ENCODE assay signal across 19 mouse cellular contexts in genomic region chr5:17938170-17938939, GRCm38 (mm10). TPM values are rescaled to one million over a fixed set of nuclear protein-coding genes. Genes with fewer than 3 reads are reported as not detected.
DNase-seq lines count a peak whose midpoint lies in the region; ATAC-seq and TF ChIP-seq lines count a peak whose summit lies in the region.
"Had no signal": no experiment of that assay in that cellular context is flagged by ENCODE, and none has a peak within 500 bp of the region (broad histone marks: within the 10 kb centered on the region; RNA-seq: fewer than 3 reads in every experiment).

No protein-coding gene starts in this region.

- no peak for ATAC-seq in lung, embryonic 16.5 days (ENCODE audit: low read depth)
- ATAC-seq in liver, embryonic 11.5 days (replicated peaks; ENCODE audit: low FRiP score), result 0 out of 2 replicates have a peak, but pooled peaks have one; percentile 56
- ATAC-seq in megakaryocyte-erythroid progenitor cell, adult 5-6 weeks (replicated peaks; ENCODE audit: low FRiP score, low TSS enrichment, poor library complexity, severe bottlenecking), result peak; percentile 99
- no peak for ATAC-seq in frontal cortex, adult (ENCODE audit: low TSS enrichment)

- H3K9ac ChIP-seq in lung, embryonic 16.5 days (ENCODE audit: low read length), result no peak overlapping the region
- H3K9ac ChIP-seq in liver, embryonic 11.5 days (ENCODE audit: low read depth, low read length), result no peak overlapping the region
- H3K9ac ChIP-seq: midbrain, embryonic 12.5 days had no signal

- no peak for DNase-seq in gastrocnemius, adult 2 months
- no peak for DNase-seq in gastrocnemius, postnatal 36 days
- no peak for DNase-seq in lung, adult 2 months
- DNase-seq in liver, embryonic 11.5 days (ENCODE audit: low spot score), result no peak
- no peak for DNase-seq in MN1 (ENCODE audit: low spot score)
- DNase-seq: adrenal gland, adult 2 months; cerebellum, postnatal 10 days; right cerebral cortex, postnatal 14 days; thymus, adult 2 months had no signal

- 61% methylated on average over 1 of the region's 1 CpGs for WGBS in lung, embryonic 16.5 days
- 32% methylated on average over 1 of the region's 1 CpGs for WGBS in lung, adult 2 months
- WGBS in liver, embryonic 11.5 days, result 50% methylated on average over 1 of the region's 1 CpGs

- intact Hi-C loops in gastrocnemius, adult 2 months (cut with DNase I), result no loop called here
- intact Hi-C loops in gastrocnemius, postnatal 36 days (cut with DNase I), result no loop called here

- H3K4me3 ChIP-seq in gastrocnemius, adult 2 months, result no peak overlapping the region
- H3K4me3 ChIP-seq in lung, embryonic 16.5 days (ENCODE audit: low read length), result no peak overlapping the region
- H3K4me3 ChIP-seq in lung, adult 2 months (replicated peaks; ENCODE audit: extremely low read depth, low read depth, low read length), result no peak overlapping the region
- H3K4me3 ChIP-seq in liver, embryonic 11.5 days (ENCODE audit: low read depth, low read length), result no peak overlapping the region
- H3K4me3 ChIP-seq: embryonic facial prominence, embryonic 10.5 days; layer of hippocampus, adult 2 months; midbrain, embryonic 12.5 days had no signal

- no peaks in the 10 kb centered on the region for H3K9me3 ChIP-seq in lung, embryonic 16.5 days (ENCODE audit: control insufficient read depth, low read length)
- H3K9me3 ChIP-seq in liver, embryonic 11.5 days (ENCODE audit: control insufficient read depth, low read length), result no peaks in the 10 kb centered on the region
- H3K9me3 ChIP-seq: embryonic facial prominence, embryonic 10.5 days; midbrain, embryonic 12.5 days had no signal

- no peak for TF ChIP-seq POLR2A in lung, adult 2 months (IDR thresholded peaks at IDR 0.05; ENCODE audit: borderline replicate concordance, extremely low read depth, low read depth, low read length)

- H3K27me3 ChIP-seq in lung, embryonic 16.5 days (ENCODE audit: control insufficient read depth, insufficient read depth, low read depth, low read length), result no peaks in the 10 kb centered on the region
- no peaks in the 10 kb centered on the region for H3K27me3 ChIP-seq in liver, embryonic 11.5 days (replicated peaks; ENCODE audit: control insufficient read depth, insufficient read depth, low read length)
- H3K27me3 ChIP-seq: CH12.LX; midbrain, embryonic 12.5 days had no signal

- H3K36me3 ChIP-seq in lung, embryonic 16.5 days (ENCODE audit: control insufficient read depth, insufficient read depth, low read length), result no peaks in the 10 kb centered on the region
- no peaks in the 10 kb centered on the region for H3K36me3 ChIP-seq in liver, embryonic 11.5 days (ENCODE audit: control insufficient read depth, insufficient read depth, low read length)
- H3K36me3 ChIP-seq: embryonic facial prominence, embryonic 10.5 days; midbrain, embryonic 12.5 days had no signal

- H3K4me1 ChIP-seq in lung, embryonic 16.5 days (replicated peaks; ENCODE audit: control insufficient read depth, insufficient read depth, low read length), result no peaks in the 10 kb centered on the region
- no peaks in the 10 kb centered on the region; the same call in none of the 2 replicates for H3K4me1 ChIP-seq in lung, adult 2 months (ENCODE audit: control insufficient read depth, insufficient read depth, low read length)
- no peaks in the 10 kb centered on the region for H3K4me1 ChIP-seq in liver, embryonic 11.5 days (replicated peaks; ENCODE audit: control insufficient read depth, insufficient read depth, low read length)
- H3K4me1 ChIP-seq: embryonic facial prominence, embryonic 10.5 days; midbrain, embryonic 12.5 days had no signal

- H3K4me2 ChIP-seq in lung, embryonic 16.5 days (ENCODE audit: low read depth, low read length), result no peak overlapping the region
- H3K4me2 ChIP-seq in liver, embryonic 11.5 days, result no peak overlapping the region
- H3K4me2 ChIP-seq: midbrain, embryonic 12.5 days had no signal

- H3K27ac ChIP-seq in gastrocnemius, adult 2 months, result peak overlapping the region; percentile 72
- 0 out of 2 replicates have a peak overlapping the region, but pooled peaks have one; percentile 3 for H3K27ac ChIP-seq in lung, embryonic 16.5 days (ENCODE audit: low read length)
- no peak overlapping the region for H3K27ac ChIP-seq in liver, embryonic 11.5 days (ENCODE audit: low read depth, low read length)
- H3K27ac ChIP-seq: embryonic facial prominence, embryonic 10.5 days; layer of hippocampus, adult 2 months; midbrain, embryonic 12.5 days had no signal

- TF ChIP-seq CTCF in gastrocnemius, adult 2 months (IDR thresholded peaks at IDR 0.05), result no peak
- TF ChIP-seq CTCF in lung, adult 2 months (IDR thresholded peaks at IDR 0.05; ENCODE audit: insufficient read depth, low read length), result no peak

RNA-seq across cellular contexts. Expression of gene Gnat3, which starts 24.0 kb away (rescaled TPM):
- under 1 TPM in 1 of 2 experiments, not detected in 1; 0.17 TPM for total RNA-seq in gastrocnemius, adult 2 months (2021)
- not detected for total RNA-seq in gastrocnemius, postnatal 36 days (2021)
- not detected in 2 replicates for polyA plus RNA-seq in lung, embryonic 16.5 days (2015; fragmentation: Nextera tagmentation; extraction: Ambion mirVana)
- polyA plus RNA-seq in lung, adult 2 months (2012; rRNA removed), result not detected in 2 replicates
- polyA plus RNA-seq in liver, embryonic 11.5 days (2014; fragmentation: Nextera tagmentation; extraction: Ambion mirVana), result not detected in 2 replicates
- not detected in 2 replicates for total RNA-seq in megakaryocyte-erythroid progenitor cell, adult 5-6 weeks (2014; fragmentation: Nextera tagmentation)
- total RNA-seq in megakaryocyte-erythroid progenitor cell, adult 5-6 weeks (2017), result not detected in 2 replicates
- total RNA-seq: layer of hippocampus, adult 2 months had no signal
- polyA plus RNA-seq: adrenal gland, adult 2 months; brain, embryonic 14.5 days; heart, embryonic 14.5 days; kidney, embryonic 16.5 days had no signal

RNA-seq across cellular contexts. Expression of gene Cd36, which starts 49.8 kb away (rescaled TPM):
- total RNA-seq in gastrocnemius, adult 2 months (2021), result 100 to 1,000 TPM; 237 to 443 TPM
- 100 to 1,000 TPM; 264 to 332 TPM for total RNA-seq in gastrocnemius, postnatal 36 days (2021)
- polyA plus RNA-seq in lung, embryonic 16.5 days (2015; fragmentation: Nextera tagmentation; extraction: Ambion mirVana), result 40.7 and 53.8 TPM in 2 replicates
- 154 and 256 TPM in 2 replicates for polyA plus RNA-seq in lung, adult 2 months (2012; rRNA removed)
- polyA plus RNA-seq in liver, embryonic 11.5 days (2014; fragmentation: Nextera tagmentation; extraction: Ambion mirVana), result 11.3 and 11.9 TPM in 2 replicates
- 2.8 and 4.1 TPM in 2 replicates for total RNA-seq in megakaryocyte-erythroid progenitor cell, adult 5-6 weeks (2014; fragmentation: Nextera tagmentation)
- total RNA-seq in megakaryocyte-erythroid progenitor cell, adult 5-6 weeks (2017), result 8.0 and 8.9 TPM in 2 replicates

Comparison
In these comparisons a context has a peak if more than half of its experiments do, and no peak if none do; other contexts are left out.
1. ATAC-seq: peak in liver, embryonic 11.5 days (single experiment) and megakaryocyte-erythroid progenitor cell, adult 5-6 weeks (single experiment); none in lung, embryonic 16.5 days (single experiment) and frontal cortex, adult (single experiment).
2. RNA of gene Cd36, which starts 49.8 kb away (total RNA-seq): 237 to 443 TPM in gastrocnemius, adult 2 months and 264 to 332 TPM in gastrocnemius, postnatal 36 days; 2.8 to 8.9 TPM in megakaryocyte-erythroid progenitor cell, adult 5-6 weeks; every median in the first group is over 10 times any median in the second.